Mouse (Mus musculus) heart, postnatal 0 days (tissue): ENCODE measurements around the gene Rubcn. TPM values are rescaled to one million over a fixed set of nuclear protein-coding genes. Genes with fewer than 3 reads are reported as not detected.
"Not testable (repeated sequence)": the region's sequence is repeated elsewhere in the genome, so short reads cannot be mapped to it uniquely, and the experiment has no call there.

ENCODE experiments used
- ATAC-seq: fragments of 200-750 bp; cut with Nextera tagmentation; 2 replicates; pipeline ENCODE4 v1.8.0; 2017; ENCODE audit warnings: low read depth, moderate number of reproducible peaks, moderate library complexity; ENCODE audit not compliant: insufficient read depth
- DNase-seq: peaks from one replicate; pipeline ENCODE4 v3.0.0-alpha.2; 2016; ENCODE audit warnings: low spot score
- H3K27ac ChIP-seq: fragments of 300-500 bp; sonication (generic); 2 replicates; pipeline ENCODE4 v1.5.1; 2014; ENCODE audit warnings: low read depth, mild to moderate bottlenecking
- H3K27me3 ChIP-seq: fragments of 300-500 bp; sonication (generic); 2 replicates; pipeline ENCODE4 v1.6.1; 2014; ENCODE audit warnings: low read length, mixed read lengths; ENCODE audit not compliant: control insufficient read depth, insufficient read depth
- H3K36me3 ChIP-seq: fragments of 300-500 bp; sonication (generic); replicated peaks from 2 replicates; pipeline ENCODE4 v1.6.1; 2014; ENCODE audit warnings: low read length, mixed read lengths; ENCODE audit not compliant: control insufficient read depth, insufficient read depth
- H3K4me1 ChIP-seq: fragments of 300-500 bp; sonication (generic); 2 replicates; pipeline ENCODE4 v1.6.1; 2014; ENCODE audit warnings: antibody characterized with exemption; ENCODE audit not compliant: control insufficient read depth, insufficient read depth
- H3K4me2 ChIP-seq: fragments of 300-500 bp; sonication (generic); 2 replicates; pipeline ENCODE4 v1.6.1; 2014; ENCODE audit warnings: low read depth, mild to moderate bottlenecking, low read length, moderate library complexity
- H3K4me3 ChIP-seq: fragments of 300-500 bp; sonication (generic); 2 replicates; pipeline ENCODE4 v1.5.1; 2014; ENCODE audit warnings: low read depth, low read length
- H3K9ac ChIP-seq: fragments of 300-500 bp; sonication (generic); replicated peaks from 2 replicates; pipeline ENCODE4 v1.6.1; 2014; ENCODE audit warnings: low read depth, low read length, mixed read lengths
- H3K9me3 ChIP-seq: fragments of 300-500 bp; sonication (generic); replicated peaks from 2 replicates; pipeline ENCODE4 v1.6.1; 2016; ENCODE audit warnings: low read length; ENCODE audit not compliant: control insufficient read depth
- CTCF ChIP-seq: IDR thresholded peaks from 2 replicates; pipeline ENCODE4 v1.5.1; 2016; ENCODE audit warnings: antibody characterized with exemption, control low read depth, low read depth
- EP300 ChIP-seq: IDR thresholded peaks from 2 replicates; pipeline ENCODE4 v1.6.1; 2016; ENCODE audit warnings: antibody characterized with exemption, low read depth
- WGBS: fragments of 180-500 bp; shearing (Covaris S2); extraction: QIAGEN DNeasy Blood & Tissue Kit; methylation state at CpG from one replicate; pipeline ENCODE4 v1.1.7; 2014; 5-methylcytosine and 5-hydroxymethylcytosine counted together
- polyA plus RNA-seq: library from polyadenylated mRNA; unstranded; fragments of >200 nt; fragmentation: Nextera tagmentation; extraction: Ambion mirVana; gene quantifications from 2 replicates; pipeline ENCODE4 v1.2.1, GENCODE M21; 2015
- total RNA-seq: library from RNA; depleted of rRNA; stranded (reverse); fragments of >200 nt; gene quantifications from 2 replicates; pipeline ENCODE4 v1.2.3, GENCODE M21; 2014; ENCODE audit warnings: low replicate concordance; rRNA removed

Rubcn gene
- total RNA-seq, result 53.5 and 66.7 TPM in 2 replicates
- polyA plus RNA-seq, result 12.5 and 14.7 TPM in 2 replicates

DNA sequence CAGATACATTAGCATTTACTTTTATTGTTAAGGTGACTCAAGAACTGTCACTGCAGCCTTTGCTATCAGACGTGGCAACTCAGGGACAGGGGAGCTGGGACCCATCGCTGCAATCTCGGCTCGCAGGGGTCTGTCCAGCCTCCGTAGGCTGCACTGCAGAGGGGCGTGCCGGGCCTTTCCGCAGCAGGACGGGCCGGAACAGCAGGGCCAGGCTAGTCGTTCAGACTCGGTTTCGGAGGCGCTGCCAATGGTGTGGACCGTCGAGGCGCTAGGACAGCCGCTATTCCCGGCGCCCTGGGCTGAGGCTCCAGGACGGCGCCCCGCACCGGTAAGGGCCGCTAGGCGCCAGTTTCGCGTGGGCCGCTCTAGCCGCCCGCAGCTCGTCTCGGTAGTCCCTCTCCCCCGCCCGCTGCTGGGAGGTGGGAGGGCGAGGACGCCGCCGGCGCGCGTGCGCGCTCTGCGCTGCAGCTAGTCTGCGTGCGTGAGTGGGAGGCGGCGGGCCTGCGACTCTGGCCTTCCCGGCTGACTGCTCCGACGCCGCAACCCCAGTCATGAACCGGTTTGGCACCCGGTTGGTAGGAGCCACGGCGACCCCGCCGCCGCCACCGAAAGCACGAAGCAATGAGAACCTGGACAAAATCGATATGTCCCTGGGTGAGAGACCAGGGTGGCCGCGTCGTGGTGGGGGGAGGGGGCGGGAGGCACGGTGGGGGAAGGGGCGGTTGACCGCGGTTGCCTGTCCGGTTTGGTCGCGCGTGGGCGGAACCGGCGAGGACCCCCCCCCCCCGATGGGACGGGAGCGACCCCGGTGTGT is at the start of gene Rubcn, which contains the start of gene Fyttd1:
Gene Rubcn (minus strand): TSS at position 424 of the 814 bp plus-strand sequence.
Gene Fyttd1 (plus strand): TSS at position 158 of the 814 bp plus-strand sequence.
- Histone ChIP-seq H3K27me3 (no peaks in the 10 kb centered on the region), H3K27ac (peak within 1 kb of the TSS; percentile 97), H3K4me2 (peak within 1 kb of the TSS; percentile 91), H3K9ac (peak within 1 kb of the TSS; percentile 96), H3K4me1 (peaks cover 22% of the 10 kb centered on the region), H3K4me3 (peak within 1 kb of the TSS; percentile 98), H3K9me3 (no peaks in the 10 kb centered on the region), H3K36me3 (no peaks in the 10 kb centered on the region)
- DNase-seq (peak; percentile 93), ATAC-seq (peak; percentile 98)
- TF ChIP-seq CTCF (peak; percentile 51), EP300 (peak; percentile 69; the same call in 1 of the 2 replicates)
- under 1% methylated on average over 77 of the region's 83 CpGs for WGBS

DNA sequence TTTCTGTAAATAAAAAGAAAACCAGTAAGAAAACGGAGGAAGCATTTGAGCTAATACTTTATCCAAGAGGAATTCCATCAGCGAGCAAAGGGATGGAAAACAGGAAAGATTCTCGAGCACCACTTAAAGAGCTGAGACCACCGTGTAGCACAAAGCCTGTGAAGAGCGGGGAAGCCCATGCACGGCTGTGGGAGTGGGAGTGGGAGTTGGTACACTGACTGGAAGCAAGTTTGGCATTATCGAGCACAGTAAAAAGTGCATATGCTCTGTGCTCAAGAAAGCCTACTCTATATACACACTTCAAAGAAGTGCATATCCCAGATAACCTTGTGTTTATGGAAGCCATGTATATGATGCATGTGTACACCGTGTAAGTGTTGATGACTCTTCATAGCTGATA is 49.5 kb upstream of the Rubcn start:
- Histone ChIP-seq H3K9me3 (no peaks in the 10 kb centered on the region), H3K27me3 (no peaks in the 10 kb centered on the region), H3K4me3 (no peak overlapping the region), H3K27ac (no peak overlapping the region), H3K9ac (no peak overlapping the region), H3K4me1 (no peaks in the 10 kb centered on the region; the same call in 1 of the 2 replicates), H3K4me2 (no peak overlapping the region), H3K36me3 (peaks cover 17% of the 10 kb centered on the region; the same call in 1 of the 2 replicates)
- no peak for DNase-seq
- no peak for ATAC-seq
- WGBS, result 88% methylated on average over 8 of the region's 8 CpGs
- TF ChIP-seq CTCF (no peak), EP300 (no peak)

DNA sequence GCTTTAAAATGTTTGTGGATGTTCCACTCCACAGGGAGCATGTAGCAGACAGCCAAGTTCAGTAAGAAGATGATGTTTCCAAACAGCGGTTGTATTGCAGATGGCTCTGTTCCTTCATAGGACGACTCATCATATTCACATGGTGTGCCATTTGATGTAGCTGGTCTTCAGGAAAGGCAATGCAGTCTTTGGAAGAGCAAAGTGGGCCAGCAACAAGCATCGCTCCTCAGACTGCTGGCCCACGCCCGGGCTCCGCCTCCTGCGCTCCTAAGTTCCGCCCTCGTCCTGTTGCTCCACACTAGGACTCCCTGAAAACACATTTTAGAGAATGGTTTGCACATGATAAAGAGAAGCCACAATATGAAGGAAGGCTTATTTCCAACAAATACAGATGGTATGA is 49.1 kb upstream of the Rubcn start:
- H3K36me3 ChIP-seq, result peaks cover 17% of the 10 kb centered on the region; the same call in 1 of the 2 replicates
- ATAC-seq, H3K27ac ChIP-seq, H3K9me3 ChIP-seq, H3K9ac ChIP-seq, H3K4me3 ChIP-seq, H3K27me3 ChIP-seq, DNase-seq, H3K4me1 ChIP-seq, H3K4me2 ChIP-seq: not testable (repeated sequence)
- WGBS, result 92% methylated on average over 9 of the region's 9 CpGs

- Histone ChIP-seq H3K4me1 (peaks cover 4% of the 10 kb centered on the region), H3K36me3 (no peaks in the 10 kb centered on the region), H3K9me3 (no peaks in the 10 kb centered on the region), H3K27me3 (no peaks in the 10 kb centered on the region), H3K27ac (no peak overlapping the region), H3K4me3 (peak overlapping the region; percentile 87), H3K9ac (no peak overlapping the region), H3K4me2 (peak overlapping the region; percentile 76)
- TF ChIP-seq CTCF (no peak), EP300 (no peak)
- DNase-seq, result no peak
- 67% methylated on average over 9 of the region's 9 CpGs for WGBS
- no peak for ATAC-seq
Measured at GRCm38 (mm10) chr16:32915292-32916068, 37.9 kb upstream of the Rubcn start.

- peak within 1 kb of the TSS; percentile 90 for H3K27ac ChIP-seq
- H3K27me3 ChIP-seq, result no peaks in the 10 kb centered on the region
- TF ChIP-seq EP300 (no peak; the same call in 1 of the 2 replicates), CTCF (no peak)
- peak; percentile 91 for DNase-seq
- H3K4me2 ChIP-seq, result peak within 1 kb of the TSS; percentile 76
- peak within 1 kb of the TSS; percentile 87 for H3K4me3 ChIP-seq
- no peaks in the 10 kb centered on the region for H3K9me3 ChIP-seq
- peak; percentile 94 for ATAC-seq
- peak within 1 kb of the TSS; percentile 83 for H3K9ac ChIP-seq
- whole genome bisulfite sequencing, result under 1% methylated on average over 81 of the region's 85 CpGs
- H3K36me3 ChIP-seq, result no peaks in the 10 kb centered on the region
- H3K4me1 ChIP-seq, result peaks cover 4% of the 10 kb centered on the region
Measured at GRCm38 (mm10) chr16:32913937-32914881, 36.6 kb upstream of the Rubcn start, which contains the start of gene Lrch3. Gene Lrch3, plus strand, starts transcription at chr16:32914100.
